ENCODE assay signal across 9 mouse cellular contexts in the genomic region with DNA sequence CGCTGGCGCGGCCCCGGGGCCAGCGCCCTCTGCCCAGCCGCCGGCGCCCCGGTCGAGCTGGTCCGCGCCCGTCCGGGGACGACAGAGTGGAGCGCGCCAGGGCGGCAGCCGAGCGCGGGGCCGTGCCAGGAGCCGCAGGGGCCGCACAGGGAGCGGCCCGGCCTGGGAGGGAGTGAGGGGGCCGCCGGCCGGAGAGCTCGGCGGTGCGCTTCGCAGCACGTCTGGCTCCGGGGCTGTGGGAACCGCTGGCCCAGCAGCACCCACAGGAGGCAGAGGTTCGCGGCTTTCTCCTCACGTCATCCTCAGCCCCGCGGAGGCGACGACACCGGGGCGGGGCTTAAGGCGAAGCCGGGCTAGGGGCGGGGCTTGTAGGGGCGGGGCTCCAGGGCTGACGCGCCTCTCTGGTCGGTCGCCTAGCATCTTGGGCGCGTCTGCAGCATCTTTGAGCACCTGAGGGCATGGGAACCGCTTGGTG. TPM values are rescaled to one million over a fixed set of nuclear protein-coding genes. Genes with fewer than 3 reads are reported as not detected.
DNase-seq lines count a peak whose midpoint lies in the region; ATAC-seq and TF ChIP-seq lines count a peak whose summit lies in the region.
"Had no signal": no experiment of that assay in that cellular context is flagged by ENCODE, and none has a peak within 500 bp of the region (broad histone marks: within the 10 kb centered on the region; RNA-seq: fewer than 3 reads in every experiment).

A gene (minus strand): TSS at position 339 of the 475 bp plus-strand sequence.

- H3K9ac ChIP-seq in embryonic facial prominence, embryonic 15.5 days: peak within 1 kb of the TSS; percentile 70
- peak within 1 kb of the TSS; percentile 79 for H3K9ac ChIP-seq in kidney, embryonic 14.5 days (ENCODE audit: low read depth, low read length)

- H3ac ChIP-seq in myocyte (ENCODE audit: control insufficient read depth, insufficient read length): peak within 1 kb of the TSS; percentile 58

- no peaks in the 10 kb centered on the region for H3K79me2 ChIP-seq in myocyte (ENCODE audit: control insufficient read depth, insufficient read depth)

- no peak for TF ChIP-seq POLR2A in bone marrow macrophage, adult 2 months (IDR thresholded peaks at IDR 0.05; ENCODE audit: borderline replicate concordance, low read depth, low read length)
- peak; percentile 79 for TF ChIP-seq POLR2A in myocyte (IDR thresholded peaks at IDR 0.05; ENCODE audit: insufficient read length, low read depth)

- peak; percentile 96 for ATAC-seq in embryonic facial prominence, embryonic 15.5 days (ENCODE audit: insufficient number of reproducible peaks, low FRiP score, low TSS enrichment, low read depth)
- ATAC-seq in kidney, embryonic 14.5 days (ENCODE audit: low FRiP score, low TSS enrichment): peak; percentile 99

- peak within 1 kb of the TSS; percentile 59 for H3K4me3 ChIP-seq in bone marrow macrophage, adult 2 months (ENCODE audit: insufficient read depth, low read length)
- H3K4me3 ChIP-seq in embryonic facial prominence, embryonic 15.5 days (replicated peaks): peak within 1 kb of the TSS; percentile 84
- peak within 1 kb of the TSS; percentile 81 for H3K4me3 ChIP-seq in kidney, embryonic 14.5 days (ENCODE audit: low read length)
- H3K4me3 ChIP-seq in myocyte: peak within 1 kb of the TSS; percentile 26

- H3K36me3 ChIP-seq in embryonic facial prominence, embryonic 15.5 days: no peaks in the 10 kb centered on the region
- no peaks in the 10 kb centered on the region for H3K36me3 ChIP-seq in kidney, embryonic 14.5 days (ENCODE audit: control insufficient read depth, insufficient read depth, low read length)
- H3K36me3 ChIP-seq in myocyte (ENCODE audit: control insufficient read depth, insufficient read depth): no peaks in the 10 kb centered on the region
- no peaks in the 10 kb centered on the region for H3K36me3 ChIP-seq in splenic B cell, adult 2 months (ENCODE audit: control insufficient read depth, insufficient read depth, low read length, poor library complexity, severe bottlenecking)

- peaks cover 8% of the 10 kb centered on the region for H3K27me3 ChIP-seq in embryonic facial prominence, embryonic 15.5 days
- peaks cover 12% of the 10 kb centered on the region for H3K27me3 ChIP-seq in kidney, embryonic 14.5 days (ENCODE audit: control insufficient read depth, insufficient read depth, low read length)
- H3K27me3 ChIP-seq in myocyte (ENCODE audit: control insufficient read depth, insufficient read depth, insufficient read length): peaks cover 14% of the 10 kb centered on the region
- H3K27me3 ChIP-seq in splenic B cell, adult 2 months (ENCODE audit: control insufficient read depth, insufficient read depth, low read length, poor library complexity, severe bottlenecking): 0 out of 2 replicates have a peak, but pooled peaks cover 1% of the 10 kb centered on the region
- H3K27me3 ChIP-seq: CH12.LX had no signal

- DNase-seq in 3134 (ENCODE audit: extremely low read depth, insufficient read length, low spot score) (peak; percentile 88), liver (peak; percentile 88)
- DNase-seq in heart, adult 9 months (ENCODE audit: low spot score in 2 of 2): peak; percentile 73 to 75
- peak; percentile 69 for DNase-seq in splenic B cell, adult 2 months (ENCODE audit: low read depth, low spot score)

- WGBS in embryonic facial prominence, embryonic 15.5 days: under 1% methylated on average over 56 of the region's 56 CpGs
- WGBS in kidney, embryonic 14.5 days: under 1% methylated on average over 56 of the region's 56 CpGs

- no peaks in the 10 kb centered on the region for H3K4me1 ChIP-seq in bone marrow macrophage, adult 2 months (ENCODE audit: control insufficient read depth, insufficient read depth, low read length)
- H3K4me1 ChIP-seq in embryonic facial prominence, embryonic 15.5 days: peaks cover 14% of the 10 kb centered on the region
- H3K4me1 ChIP-seq in kidney, embryonic 14.5 days (ENCODE audit: control insufficient read depth, insufficient read depth, low read length): no peaks in the 10 kb centered on the region

- H3K27ac ChIP-seq in bone marrow macrophage, adult 2 months (ENCODE audit: insufficient read depth, low read depth, low read length): no peak within 1 kb of the TSS
- no peak within 1 kb of the TSS for H3K27ac ChIP-seq in embryonic facial prominence, embryonic 15.5 days (replicated peaks)
- no peak within 1 kb of the TSS for H3K27ac ChIP-seq in kidney, embryonic 14.5 days (ENCODE audit: low read depth, low read length)

- peak within 1 kb of the TSS; percentile 90 for H3K4me2 ChIP-seq in embryonic facial prominence, embryonic 15.5 days (replicated peaks)
- peak within 1 kb of the TSS; percentile 98 for H3K4me2 ChIP-seq in kidney, embryonic 14.5 days (replicated peaks; ENCODE audit: low read depth, low read length)
- peak within 1 kb of the TSS; percentile 80 for H3K4me2 ChIP-seq in myocyte (ENCODE audit: low read depth)

- no peaks in the 10 kb centered on the region for H3K9me3 ChIP-seq in embryonic facial prominence, embryonic 15.5 days (replicated peaks)
- no peaks in the 10 kb centered on the region for H3K9me3 ChIP-seq in kidney, embryonic 14.5 days (ENCODE audit: control insufficient read depth, low read length)

- no peak for TF ChIP-seq CTCF in bone marrow macrophage, adult 2 months (IDR thresholded peaks at IDR 0.05; ENCODE audit: low read depth, low read length)

TF ChIP-seq in myocyte, 11 proteins besides CTCF, POLR2A, EP300 and RAD21:
- no peak for TF ChIP-seq REST (IDR thresholded peaks at IDR 0.05; ENCODE audit: insufficient read depth, insufficient read length)
- TF ChIP-seq POLR2AphosphoS2 (IDR thresholded peaks at IDR 0.05; ENCODE audit: insufficient read length, low read depth): peak; percentile 61
- no peak for TF ChIP-seq MAX (IDR thresholded peaks at IDR 0.05; ENCODE audit: low read depth)
- TF ChIP-seq CEBPB (IDR thresholded peaks at IDR 0.05; ENCODE audit: insufficient read depth, poor library complexity, severe bottlenecking): no peak
- no peak for TF ChIP-seq TCF3 (IDR thresholded peaks at IDR 0.05; ENCODE audit: insufficient read length, low read depth)

RNA-seq across cellular contexts. Expression of the gene that starts here (rescaled TPM):
- polyA plus RNA-seq in bone marrow macrophage, adult 2 months (2012; ENCODE audit: insufficient read depth, insufficient read length, missing spikeins): 0.12 and 0.37 TPM in 2 replicates
- 2.9 and 3.3 TPM in 2 replicates for polyA plus RNA-seq in embryonic facial prominence, embryonic 15.5 days (2015; fragmentation: Nextera tagmentation; extraction: Ambion mirVana)
- polyA plus RNA-seq in kidney, embryonic 14.5 days (2014; fragmentation: Nextera tagmentation; extraction: Ambion mirVana): 3.4 and 4.8 TPM in 2 replicates
- polyA plus RNA-seq in myocyte (2012; fragmentation: generic; extraction: Trizol): 0.96 TPM

Comparison
In these comparisons a context has a peak if more than half of its experiments do, and no peak if none do; other contexts are left out.
1. H3K4me3 ChIP-seq: peak in every context shown above with its lines; median percentile 84 in embryonic facial prominence, embryonic 15.5 days; 81 in kidney, embryonic 14.5 days; 59 in bone marrow macrophage, adult 2 months; 26 in myocyte.